Mouse (Mus musculus): ENCODE measurements around the gene Sgf29. TPM values are rescaled to one million over a fixed set of nuclear protein-coding genes. Genes with fewer than 3 reads are reported as not detected.
"Not testable (repeated sequence)": the region's sequence is repeated elsewhere in the genome, so short reads cannot be mapped to it uniquely, and the experiment has no call there.

Gene Sgf29
- polyA plus RNA-seq, 1 experiment from 2014 or later: 21.1 TPM

DNA sequence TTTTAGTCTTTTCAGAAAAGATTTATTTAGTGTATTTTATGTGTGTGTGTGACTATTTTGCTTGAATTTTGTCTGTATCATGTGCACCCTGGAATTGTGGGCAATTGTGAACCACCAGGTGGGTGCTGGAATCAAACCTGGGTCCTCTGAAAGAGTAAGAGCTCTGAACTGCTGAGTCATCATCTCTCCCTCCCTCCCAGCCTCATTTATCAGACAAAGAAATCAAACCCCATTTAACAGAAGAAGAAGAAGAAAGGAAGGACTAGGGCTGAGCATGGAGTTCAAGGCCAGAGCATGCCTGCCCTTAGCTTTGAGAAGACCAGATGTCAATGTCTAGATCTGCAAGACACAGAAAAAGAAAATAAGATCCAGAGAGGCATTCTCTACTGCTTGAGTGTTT is 13.7 kb upstream of the Sgf29 start:
- in situ Hi-C loops (cut with MboI; ENCODE audit: low pct_unique_long_range_greater_than_20kb): loop anchor here (5.0 kb wide), 1 partner anchor 58 kb away; no protein-coding TSS in a partner anchor
- no peak for TF ChIP-seq CTCF (IDR thresholded peaks at IDR 0.05)

DNA sequence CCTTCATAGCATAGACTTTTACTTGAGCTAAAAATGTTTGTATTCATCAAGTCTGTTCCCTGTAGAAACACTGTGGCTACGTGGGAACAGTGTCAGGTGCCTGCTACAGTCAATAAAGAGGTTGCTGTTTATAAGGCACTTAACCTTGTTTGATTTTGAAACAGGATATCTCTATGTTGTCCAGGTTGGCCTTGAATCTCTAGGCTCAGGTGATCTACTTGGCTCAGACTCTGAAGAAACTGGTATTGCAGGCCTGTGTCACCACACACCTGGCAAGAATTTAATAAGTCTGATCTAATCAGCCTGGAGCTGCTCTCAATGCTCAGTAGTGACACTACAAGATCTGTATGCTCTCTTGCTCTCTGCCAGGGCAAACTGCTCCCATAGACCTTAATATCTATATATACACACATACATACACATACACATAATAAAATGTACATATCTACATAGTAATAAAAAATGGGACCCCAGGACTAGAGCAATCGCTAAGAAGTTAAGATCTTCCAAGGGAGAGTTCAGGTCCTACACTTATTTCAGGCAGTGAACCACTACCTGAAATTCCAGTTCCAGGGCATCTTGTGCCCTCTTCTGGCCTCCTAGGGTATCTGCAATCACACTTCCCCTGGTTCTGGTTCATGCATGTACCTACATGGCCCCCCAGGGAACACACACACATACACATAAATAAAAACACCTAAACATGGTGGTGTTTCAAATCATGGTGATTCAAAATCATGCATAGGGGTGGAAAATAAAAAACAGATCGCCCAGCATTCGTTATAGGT is 12.2 kb upstream of the Sgf29 start:
- TF ChIP-seq CTCF (IDR thresholded peaks at IDR 0.05): peak; percentile 93
- ChIA-PET POLR2A (interaction anchor here (0.6 to 1.2 kb wide), 2 partner anchors 13 to 21 kb away, joined by 3 to 5 read pairs; no protein-coding TSS in a partner anchor), CTCF (interaction anchor here (1.3 to 9.0 kb wide), 4 partner anchors 49 to 57 kb away, joined by 4 to 93 read pairs (median 5); no protein-coding TSS in a partner anchor)
- no peaks in the 10 kb centered on the region for H3K27me3 ChIP-seq
- in situ Hi-C loops (cut with MboI; ENCODE audit: low pct_unique_long_range_greater_than_20kb): loop anchor here (5.0 kb wide), 1 partner anchor 60 kb away; no protein-coding TSS in a partner anchor
- DNase-seq (ENCODE audit: low read depth, low spot score): no peak
- ATAC-seq: no peak

More for the DNA sequence above, 13.7 kb upstream of the Sgf29 start:
- ATAC-seq: no peak
- DNase-seq (ENCODE audit: low read depth, low spot score): no peak
- POLR2A ChIA-PET: no interaction called here
- CTCF ChIA-PET: interaction anchor here (1.8 to 9.0 kb wide), 2 partner anchors 52 to 56 kb away, joined by 5 to 93 read pairs; no protein-coding TSS in a partner anchor
- H3K27me3 ChIP-seq: no peaks in the 10 kb centered on the region

DNA sequence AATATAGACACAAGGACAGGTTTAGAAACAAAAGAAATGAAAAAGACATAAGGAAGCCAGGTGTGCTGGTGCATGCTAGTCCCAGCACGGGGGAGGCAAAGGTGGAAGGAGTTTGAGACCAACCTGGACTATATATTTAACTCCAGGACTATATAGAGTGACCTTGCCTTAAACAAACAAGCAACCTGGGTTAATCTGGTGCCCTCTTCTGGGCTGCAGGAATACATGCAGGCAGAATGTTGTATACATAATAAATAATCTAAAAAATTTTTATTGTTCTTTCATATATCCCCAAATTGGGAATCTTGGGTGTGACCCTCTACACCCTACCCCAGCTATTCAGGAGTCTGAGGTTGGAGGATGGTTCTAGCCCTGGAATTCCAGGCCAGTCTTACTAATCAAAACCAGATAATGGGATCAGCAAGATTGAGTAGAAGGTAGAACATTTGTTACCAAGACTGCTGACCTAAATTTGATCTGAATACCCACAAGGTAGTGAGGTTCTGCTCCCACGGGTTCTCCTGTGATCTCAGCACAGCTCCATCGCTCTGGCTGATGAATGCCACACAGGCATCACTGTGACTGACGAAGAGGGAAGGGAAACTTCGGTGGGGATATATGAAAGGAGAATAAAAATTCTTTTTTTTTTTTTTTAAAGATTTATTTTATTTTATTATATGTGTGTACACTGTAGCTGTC is 6.4 kb upstream of the Sgf29 start:
- POLR2A ChIA-PET: no interaction called here
- no peak for ATAC-seq
- in situ Hi-C loops (cut with MboI; ENCODE audit: low pct_unique_long_range_greater_than_20kb): loop anchor here (5.0 kb wide), 1 partner anchor 50 kb away; no protein-coding TSS in a partner anchor
- no peak for DNase-seq (ENCODE audit: low read depth, low spot score)
- no peaks in the 10 kb centered on the region for H3K27me3 ChIP-seq
- peak; percentile 62 for TF ChIP-seq CTCF (IDR thresholded peaks at IDR 0.05)
- CTCF ChIA-PET: interaction anchor here (0.9 to 2.5 kb wide), 5 partner anchors 45 to 105 kb away, joined by 3 to 12 read pairs (median 4); partner anchors contain the start of gene Apobr

DNA sequence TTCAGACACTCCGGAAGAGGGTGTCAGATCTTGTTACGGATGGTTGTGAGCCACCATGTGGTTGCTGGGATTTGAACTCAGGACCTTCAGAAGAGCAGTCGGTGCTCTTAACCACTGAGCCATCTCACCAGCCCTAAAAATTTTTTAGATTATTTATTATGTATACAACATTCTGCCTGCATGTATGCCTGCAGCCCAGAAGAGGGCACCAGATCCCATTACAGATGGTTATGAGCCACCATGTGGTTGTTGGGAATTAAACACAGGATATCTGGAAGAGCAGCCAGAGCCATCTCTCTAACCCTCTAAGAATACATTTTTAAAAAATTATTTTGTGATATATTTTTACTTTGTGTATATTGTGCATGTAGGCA is 5.9 kb upstream of the Sgf29 start:
- POLR2A ChIA-PET; DNase-seq (ENCODE audit: low read depth, low spot score); H3K27me3 ChIP-seq; ATAC-seq: not testable (repeated sequence)
- in situ Hi-C loops (cut with MboI; ENCODE audit: low pct_unique_long_range_greater_than_20kb): loop anchor here (5.0 kb wide), 1 partner anchor 49 kb away; no protein-coding TSS in a partner anchor
- CTCF ChIA-PET: interaction anchor here (0.9 to 2.5 kb wide), 3 partner anchors 46 to 106 kb away, joined by 3 to 12 read pairs (median 4); no protein-coding TSS in a partner anchor
- TF ChIP-seq CTCF (IDR thresholded peaks at IDR 0.05): peak; percentile 78

DNA sequence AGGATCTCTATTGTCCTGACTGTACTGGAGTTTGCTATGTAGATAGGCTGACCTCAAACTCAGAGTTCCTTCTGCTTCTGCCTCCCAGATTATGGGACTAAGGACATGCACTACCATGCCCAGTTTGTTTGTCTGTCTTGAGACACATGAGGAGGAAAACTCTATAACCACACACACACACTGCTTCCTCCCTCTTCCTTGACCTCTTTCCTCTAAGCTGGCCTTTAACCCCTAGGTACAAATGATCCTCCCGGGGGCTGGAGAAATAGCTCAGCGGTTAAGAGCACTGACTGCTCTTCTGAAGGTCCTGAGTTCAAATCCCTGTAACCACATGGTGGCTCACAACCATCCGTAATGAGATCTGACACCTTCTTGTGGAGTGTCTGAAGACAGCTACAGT is 4.8 kb upstream of the Sgf29 start:
- DNase-seq (ENCODE audit: low read depth, low spot score) (no peak), ATAC-seq (no peak)
- POLR2A ChIA-PET: interaction anchor here (0.6 to 1.5 kb wide), 2 partner anchors 12 to 135 kb away, joined by 5 to 8 read pairs; no protein-coding TSS in a partner anchor
- CTCF ChIA-PET: interaction anchor here (1.6 to 2.5 kb wide), 3 partner anchors 42 to 66 kb away, joined by 3 to 12 read pairs (median 5); no protein-coding TSS in a partner anchor
- no peaks in the 10 kb centered on the region for H3K27me3 ChIP-seq
- no peak for TF ChIP-seq CTCF (IDR thresholded peaks at IDR 0.05)
- in situ Hi-C loops (cut with MboI; ENCODE audit: low pct_unique_long_range_greater_than_20kb): loop anchor here (5.0 kb wide), 1 partner anchor 48 kb away; no protein-coding TSS in a partner anchor

DNA sequence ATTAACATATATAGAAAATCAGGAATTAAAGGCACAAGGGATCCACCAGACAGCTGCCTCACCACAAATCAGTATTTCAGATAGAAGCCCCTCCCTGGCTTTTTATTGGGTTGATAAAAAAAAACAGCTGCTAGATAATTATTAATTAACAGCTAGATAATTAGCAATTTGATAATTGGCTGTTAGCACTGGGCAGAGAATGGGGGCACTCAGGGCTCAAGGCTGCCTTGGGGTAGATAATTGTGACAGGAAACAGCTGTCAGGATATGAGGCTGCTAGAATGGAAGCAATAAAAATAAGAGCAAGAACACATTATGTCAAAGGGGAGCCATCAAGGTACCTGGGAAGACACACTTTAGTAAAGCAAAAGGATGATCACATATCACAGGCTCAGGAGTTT is 4.2 kb upstream of the Sgf29 start:
- ATAC-seq (no peak), DNase-seq (ENCODE audit: low read depth, low spot score) (no peak)
- H3K27me3 ChIP-seq: no peaks in the 10 kb centered on the region
- CTCF ChIA-PET: interaction anchor here (1.6 to 2.5 kb wide), 3 partner anchors 41 to 66 kb away, joined by 3 to 12 read pairs (median 5); no protein-coding TSS in a partner anchor
- POLR2A ChIA-PET: interaction anchor here (1.5 kb wide), 1 partner anchor 135 kb away, joined by 5 read pairs; no protein-coding TSS in a partner anchor
- in situ Hi-C loops (cut with MboI; ENCODE audit: low pct_unique_long_range_greater_than_20kb): loop anchor here (5.0 kb wide), 1 partner anchor 47 kb away; no protein-coding TSS in a partner anchor
- TF ChIP-seq CTCF (IDR thresholded peaks at IDR 0.05): no peak

DNA sequence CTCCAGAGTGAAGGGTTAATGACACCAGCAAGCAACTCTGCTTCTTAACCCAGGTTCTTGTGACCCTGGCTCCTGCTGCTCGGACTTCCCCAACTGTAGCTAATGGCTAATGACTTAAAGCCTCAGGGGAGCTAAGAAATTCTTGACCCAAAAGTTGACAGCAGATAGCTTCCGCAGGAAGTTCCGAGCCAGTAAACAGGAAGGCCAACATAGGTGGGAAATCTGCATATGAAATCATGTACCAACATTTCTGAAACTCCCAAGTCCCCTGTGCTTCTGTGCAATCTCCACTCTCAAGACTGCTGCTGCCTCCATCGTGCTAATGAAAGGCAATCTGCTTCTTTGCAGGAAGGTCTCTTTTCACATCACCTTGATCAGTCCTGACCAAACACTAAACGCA is 3.4 kb upstream of the Sgf29 start:
- CTCF ChIA-PET: interaction anchor here (1.6 to 2.6 kb wide), 2 partner anchors 41 to 48 kb away, joined by 3 to 7 read pairs; no protein-coding TSS in a partner anchor
- TF ChIP-seq CTCF (IDR thresholded peaks at IDR 0.05): no peak
- no peaks in the 10 kb centered on the region for H3K27me3 ChIP-seq
- POLR2A ChIA-PET: no interaction called here
- ATAC-seq (no peak), DNase-seq (ENCODE audit: low read depth, low spot score) (no peak)
- in situ Hi-C loops (cut with MboI; ENCODE audit: low pct_unique_long_range_greater_than_20kb): no loop called here

DNA sequence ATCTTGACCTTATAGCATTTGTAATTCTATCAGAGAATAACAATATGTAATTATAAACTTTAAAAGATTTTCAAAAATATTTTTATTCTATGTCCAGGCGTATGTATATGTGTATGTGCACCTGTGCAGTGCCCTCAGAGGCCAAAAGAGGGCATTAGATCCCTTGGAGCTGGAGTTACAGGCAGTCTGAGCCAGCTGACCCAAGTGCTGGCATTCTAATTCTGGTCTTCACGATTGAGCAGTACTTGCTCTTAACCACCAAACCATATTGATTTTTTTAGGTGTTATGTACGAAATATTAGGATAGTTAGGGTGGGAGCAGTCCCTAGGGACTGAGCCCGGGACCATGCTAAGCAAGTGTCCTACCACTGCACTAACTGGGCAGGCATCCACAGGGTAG is 623 bp upstream of the Sgf29 start:
- CTCF ChIA-PET: interaction anchor here (0.8 to 0.9 kb wide), 4 partner anchors 13 to 69 kb away, joined by 3 to 4 read pairs (median 3); no protein-coding TSS in a partner anchor
- POLR2A ChIA-PET: interaction anchor here (0.7 to 0.9 kb wide), 2 partner anchors 15 to 202 kb away, joined by 4 read pairs; no protein-coding TSS in a partner anchor
- ATAC-seq (no peak), DNase-seq (ENCODE audit: low read depth, low spot score) (no peak)
- peak; percentile 61 for TF ChIP-seq CTCF (IDR thresholded peaks at IDR 0.05)
- no peaks in the 10 kb centered on the region for H3K27me3 ChIP-seq
- in situ Hi-C loops (cut with MboI; ENCODE audit: low pct_unique_long_range_greater_than_20kb): no loop called here

DNA sequence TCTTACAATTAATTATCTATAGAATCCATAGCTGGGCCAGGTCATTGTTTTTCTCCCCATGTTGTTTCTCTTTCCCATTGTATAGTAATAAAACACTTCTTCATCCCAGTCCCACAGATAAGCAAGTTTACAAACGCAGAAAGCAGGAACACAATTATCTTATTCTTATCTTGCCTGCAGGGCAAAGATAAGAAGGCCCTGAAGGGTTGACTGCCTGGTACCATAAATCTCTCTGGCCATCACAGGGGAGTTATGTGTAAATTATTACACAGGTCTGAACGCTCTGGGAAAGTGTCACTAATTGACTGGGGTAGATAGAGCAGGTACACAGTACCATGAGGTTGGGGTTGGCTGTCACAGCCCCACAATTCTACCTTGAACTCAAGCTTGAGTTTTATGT is 1.7 kb downstream of the Sgf29 start:
- H3K27me3 ChIP-seq: no peaks in the 10 kb centered on the region
- DNase-seq (ENCODE audit: low read depth, low spot score) (no peak), ATAC-seq (no peak)
- POLR2A ChIA-PET: no interaction called here
- no peak for TF ChIP-seq CTCF (IDR thresholded peaks at IDR 0.05)
- in situ Hi-C loops (cut with MboI; ENCODE audit: low pct_unique_long_range_greater_than_20kb): no loop called here
- CTCF ChIA-PET: interaction anchor here (0.7 to 1.7 kb wide), 2 partner anchors 14 to 42 kb away, joined by 3 to 4 read pairs; no protein-coding TSS in a partner anchor

DNA sequence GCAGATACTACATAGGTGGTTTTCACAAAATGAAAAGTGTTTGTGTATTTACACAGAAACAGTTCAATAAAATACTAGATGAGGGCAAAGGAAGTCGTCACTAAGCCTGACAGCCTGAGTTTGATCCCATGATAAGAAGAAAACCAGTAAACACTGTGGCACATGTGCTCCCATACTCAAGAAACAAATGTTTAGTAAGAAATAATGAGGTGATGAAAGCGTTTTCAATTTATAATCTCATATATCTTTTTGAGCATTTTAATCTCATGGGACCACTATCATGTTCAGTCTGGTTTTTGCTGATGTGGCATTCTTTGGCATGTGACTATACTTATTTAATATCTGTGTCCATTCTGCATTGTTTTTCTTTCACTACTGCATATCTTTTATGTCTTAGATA is 4.9 kb downstream of the Sgf29 start:
- DNase-seq (ENCODE audit: low read depth, low spot score): no peak
- CTCF ChIA-PET: no interaction called here
- no peak for TF ChIP-seq CTCF (IDR thresholded peaks at IDR 0.05)
- no peaks in the 10 kb centered on the region for H3K27me3 ChIP-seq
- POLR2A ChIA-PET: no interaction called here
- in situ Hi-C loops (cut with MboI; ENCODE audit: low pct_unique_long_range_greater_than_20kb): no loop called here
- ATAC-seq: no peak

Data from Patski (cell line).